Mouse (Mus musculus) testis, adult 2 months (tissue): ENCODE results near the gene Mrpl14. TPM values are rescaled to one million over a fixed set of nuclear protein-coding genes. Genes with fewer than 3 reads are reported as not detected.

Source experiments
- H3K27ac ChIP-seq: fragments of 200-500 bp; 2 replicates; pipeline ENCODE4 v1.5.1; 2012; ENCODE audit warnings: low read depth, low read length; ENCODE audit not compliant: control insufficient read depth, insufficient read depth
- H3K27me3 ChIP-seq: fragments of 200-500 bp; 2 replicates; pipeline ENCODE4 v1.6.1; 2012; ENCODE audit warnings: mild to moderate bottlenecking, low read length, moderate library complexity; ENCODE audit not compliant: control insufficient read depth, insufficient read depth
- H3K36me3 ChIP-seq: fragments of 200-500 bp; 2 replicates; pipeline ENCODE4 v1.6.1; 2012; ENCODE audit warnings: mild to moderate bottlenecking, low read length; ENCODE audit not compliant: control insufficient read depth, insufficient read depth
- H3K4me1 ChIP-seq: fragments of 200-500 bp; 2 replicates; pipeline ENCODE4 v1.6.1; 2012; ENCODE audit warnings: low read length; ENCODE audit not compliant: control insufficient read depth, insufficient read depth
- H3K4me3 ChIP-seq: fragments of 200-500 bp; 2 replicates; pipeline ENCODE4 v1.5.1; 2012; ENCODE audit warnings: low read depth, mild to moderate bottlenecking, low read length, moderate library complexity, mixed read lengths; ENCODE audit not compliant: control insufficient read depth
- CTCF ChIP-seq: fragments of 200-500 bp; IDR thresholded peaks from 2 replicates; pipeline ENCODE4 v1.5.1; 2012; ENCODE audit warnings: low read depth, mild to moderate bottlenecking, inconsistent platforms, low read length, moderate library complexity; ENCODE audit not compliant: control insufficient read depth, insufficient read depth, insufficient replicate concordance
- POLR2A ChIP-seq: fragments of 200-500 bp; IDR thresholded peaks from 2 replicates; pipeline ENCODE4 v1.6.1; 2012; ENCODE audit warnings: low read depth, mild to moderate bottlenecking, inconsistent platforms, low read length, moderate library complexity; ENCODE audit not compliant: control insufficient read depth
- polyA plus RNA-seq: library from polyadenylated mRNA; depleted of rRNA; stranded (reverse); fragments of >200 nt; gene quantifications from 2 replicates; pipeline ENCODE4 v1.2.3, GENCODE M21; 2012

The Mrpl14 gene
- polyA plus RNA-seq, 1 experiment: 15.4 TPM

- Histone ChIP-seq H3K27ac (peak within 1 kb of the TSS; percentile 81), H3K4me3 (peak within 1 kb of the TSS; percentile 90), H3K27me3 (no peaks in the 10 kb centered on the region), H3K36me3 (no peaks in the 10 kb centered on the region), H3K4me1 (peaks cover 35% of the 10 kb centered on the region)
- TF ChIP-seq POLR2A: peak; percentile 43; the same call in 1 of the 2 replicates
- TF ChIP-seq CTCF: no peak
Measured at GRCm38 (mm10) chr17:45659225-45659624, 26.9 kb upstream of the Mrpl14 start, which contains the start of gene Capn11. Gene Capn11 (minus strand): TSS chr17:45659325.

- Histone ChIP-seq H3K27me3 (no peaks in the 10 kb centered on the region), H3K27ac (no peak overlapping the region), H3K36me3 (no peaks in the 10 kb centered on the region), H3K4me3 (peak overlapping the region; percentile 45), H3K4me1 (peaks cover 41% of the 10 kb centered on the region)
- TF ChIP-seq CTCF (peak; percentile 99), POLR2A (no peak)
Measured at GRCm38 (mm10) chr17:45663106-45663919, 22.8 kb upstream of the Mrpl14 start.

- Histone ChIP-seq H3K4me1 (peaks cover 34% of the 10 kb centered on the region), H3K4me3 (no peak overlapping the region; the same call in 1 of the 2 replicates), H3K36me3 (no peaks in the 10 kb centered on the region), H3K27me3 (no peaks in the 10 kb centered on the region), H3K27ac (no peak overlapping the region)
- TF ChIP-seq POLR2A: no peak
- TF ChIP-seq CTCF: no peak
Measured at GRCm38 (mm10) chr17:45664608-45665007, 21.5 kb upstream of the Mrpl14 start.

GRCm38 (mm10) chr17:45666091-45666490, 20.0 kb upstream of the Mrpl14 start:
- H3K4me3 ChIP-seq: no peak overlapping the region
- H3K36me3 ChIP-seq: no peaks in the 10 kb centered on the region
- H3K27ac ChIP-seq: no peak overlapping the region
- H3K4me1 ChIP-seq: peaks cover 20% of the 10 kb centered on the region
- TF ChIP-seq CTCF (no peak), POLR2A (no peak)
- H3K27me3 ChIP-seq: no peaks in the 10 kb centered on the region

- H3K4me3 ChIP-seq: no peak overlapping the region
- peaks cover 12% of the 10 kb centered on the region for H3K4me1 ChIP-seq
- no peak overlapping the region for H3K27ac ChIP-seq
- TF ChIP-seq CTCF: no peak
- no peak for TF ChIP-seq POLR2A
- H3K27me3 ChIP-seq: no peaks in the 10 kb centered on the region
- no peaks in the 10 kb centered on the region for H3K36me3 ChIP-seq
Measured at GRCm38 (mm10) chr17:45667481-45667880, 18.6 kb upstream of the Mrpl14 start.

- no peak for TF ChIP-seq CTCF
- no peak for TF ChIP-seq POLR2A
- H3K27ac ChIP-seq: no peak overlapping the region
Measured at GRCm38 (mm10) chr17:45667986-45668385, 18.1 kb upstream of the Mrpl14 start.

GRCm38 (mm10) chr17:45671821-45672220, 14.3 kb upstream of the Mrpl14 start:
- TF ChIP-seq POLR2A (no peak), CTCF (no peak)
- Histone ChIP-seq H3K27ac (no peak overlapping the region), H3K4me1 (no peaks in the 10 kb centered on the region), H3K27me3 (no peaks in the 10 kb centered on the region), H3K36me3 (no peaks in the 10 kb centered on the region), H3K4me3 (no peak overlapping the region)

More at GRCm38 (mm10) chr17:45667986-45668385, 18.1 kb upstream of the Mrpl14 start:
- Histone ChIP-seq H3K4me3 (no peak overlapping the region), H3K27me3 (no peaks in the 10 kb centered on the region), H3K36me3 (no peaks in the 10 kb centered on the region), H3K4me1 (peaks cover 6% of the 10 kb centered on the region)
